Mouse (Mus musculus) ovary, postnatal 36 days (tissue): ENCODE data around the gene Ppara.

Experiments
- DNase-seq: peaks from one replicate; pipeline ENCODE4 v3.0.0; 2022; ENCODE audit warnings: low spot score, mixed read lengths

Ppara gene

DNA sequence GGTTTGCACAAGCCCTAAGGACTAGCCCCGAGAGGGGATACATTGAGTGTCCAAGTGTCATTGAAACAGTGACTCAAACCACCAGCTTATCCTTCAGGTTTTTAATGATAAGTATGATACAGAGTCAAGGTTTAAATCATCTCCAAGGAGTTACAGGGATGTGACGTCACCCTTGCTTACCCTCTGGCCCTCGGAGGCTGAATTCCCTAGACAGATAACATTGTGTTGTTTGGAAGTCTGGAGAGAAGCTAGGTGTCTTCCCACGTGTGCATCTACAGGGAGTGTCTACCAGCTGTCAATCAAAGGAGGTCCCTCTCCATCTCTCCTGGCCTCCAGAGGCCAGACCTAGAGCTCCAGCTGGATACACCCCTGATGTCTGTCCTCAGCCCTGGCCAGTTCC, 72.1 kb downstream of the Ppara start:
- no peak for DNase-seq

DNA sequence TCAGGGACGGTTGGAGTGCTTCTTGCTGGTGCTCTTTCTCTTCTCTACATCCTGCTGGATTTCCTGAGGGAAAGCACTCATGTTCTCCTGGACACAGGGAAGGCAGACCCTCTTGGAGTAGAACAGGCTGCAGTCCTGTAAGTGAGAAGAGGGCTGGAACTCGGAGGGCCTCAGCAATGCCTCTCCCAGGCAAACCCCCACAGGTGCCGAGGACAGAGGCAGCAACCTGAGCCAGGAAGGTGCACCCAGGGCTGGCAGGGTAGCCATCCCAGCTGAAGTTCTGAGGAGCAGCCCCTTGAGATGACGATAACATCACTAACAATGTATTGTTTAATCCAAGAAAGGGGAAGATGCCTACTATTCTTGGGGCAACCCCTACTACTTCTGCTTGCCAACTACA, 72.6 kb downstream of the Ppara start:
- DNase-seq: no peak

DNA sequence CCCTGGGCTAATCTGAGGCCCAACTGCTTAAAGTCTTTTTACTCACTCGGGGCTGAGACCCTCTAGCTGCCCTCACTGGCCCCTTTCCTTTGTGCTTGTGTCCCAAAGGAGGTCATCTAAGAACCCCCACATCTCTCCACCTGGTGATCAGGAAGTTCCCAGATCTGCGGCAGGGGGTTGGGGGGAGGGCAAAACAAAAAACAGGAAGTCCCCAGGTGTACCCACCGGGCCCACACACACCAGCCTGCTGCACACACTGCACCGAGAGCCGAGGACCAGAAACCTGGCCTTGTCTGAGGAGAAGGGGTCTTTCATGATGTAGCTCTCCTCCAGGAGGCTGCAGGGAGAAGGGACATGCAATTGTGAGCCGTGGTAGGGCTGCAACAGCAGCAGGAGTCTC, 73.2 kb downstream of the Ppara start:
- DNase-seq: no peak

DNA sequence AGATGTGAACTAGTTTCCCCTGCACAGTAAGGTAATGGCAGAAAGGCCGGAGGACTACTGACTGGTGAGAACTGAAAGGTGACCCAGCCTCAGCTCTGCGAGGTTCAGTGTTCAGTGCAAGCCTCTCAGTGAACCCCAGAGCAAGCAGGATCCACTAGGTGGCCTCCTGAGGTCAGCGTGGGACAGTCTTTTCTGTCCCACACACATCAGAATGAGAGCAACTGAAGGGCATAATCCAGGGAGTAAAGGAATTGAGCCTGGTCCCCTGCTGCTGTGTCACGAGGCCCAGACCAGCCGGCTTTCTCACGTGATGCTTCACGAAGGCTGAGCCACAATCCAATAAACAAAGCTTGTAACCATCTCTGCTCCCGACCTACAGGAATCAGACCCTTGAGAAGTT, 73.7 kb downstream of the Ppara start:
- no peak for DNase-seq

DNA sequence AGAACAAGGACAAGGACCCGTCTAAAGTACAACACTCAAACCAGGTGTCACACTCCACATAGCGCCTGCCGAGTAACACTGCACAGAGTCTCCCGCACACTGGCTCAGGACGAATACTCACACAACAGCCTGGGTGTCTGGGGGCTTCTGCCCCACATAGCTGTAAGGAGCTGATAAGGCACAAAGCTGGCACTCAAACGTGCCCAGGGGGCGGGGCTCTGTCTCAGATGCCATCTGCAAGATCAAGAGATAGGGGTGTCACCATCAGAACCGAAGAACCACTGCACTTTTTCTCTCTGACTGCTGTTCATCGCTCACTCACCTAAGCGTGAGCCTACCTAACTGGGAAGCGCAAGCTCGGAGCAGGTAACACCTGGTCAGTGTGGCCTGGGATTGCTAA, 74.3 kb downstream of the Ppara start:
- DNase-seq: no peak

DNA sequence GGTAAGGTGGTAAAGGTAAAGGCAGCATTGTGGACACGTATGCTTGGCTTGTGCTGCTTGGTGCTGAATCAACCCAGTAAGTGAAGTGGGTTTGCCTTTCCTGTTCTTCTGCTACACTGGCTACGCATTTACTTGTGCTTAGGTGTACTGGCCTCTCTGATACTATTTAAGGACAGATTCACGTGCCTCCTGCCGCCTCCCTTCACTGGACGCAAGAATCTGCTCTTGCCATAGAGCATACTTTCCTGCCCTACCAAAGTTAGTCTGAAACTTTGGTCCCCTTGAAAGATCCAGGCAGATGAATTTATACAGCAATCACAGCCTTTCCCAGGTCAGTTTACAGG, 75.7 kb downstream of the Ppara start:
- no peak for DNase-seq

DNA sequence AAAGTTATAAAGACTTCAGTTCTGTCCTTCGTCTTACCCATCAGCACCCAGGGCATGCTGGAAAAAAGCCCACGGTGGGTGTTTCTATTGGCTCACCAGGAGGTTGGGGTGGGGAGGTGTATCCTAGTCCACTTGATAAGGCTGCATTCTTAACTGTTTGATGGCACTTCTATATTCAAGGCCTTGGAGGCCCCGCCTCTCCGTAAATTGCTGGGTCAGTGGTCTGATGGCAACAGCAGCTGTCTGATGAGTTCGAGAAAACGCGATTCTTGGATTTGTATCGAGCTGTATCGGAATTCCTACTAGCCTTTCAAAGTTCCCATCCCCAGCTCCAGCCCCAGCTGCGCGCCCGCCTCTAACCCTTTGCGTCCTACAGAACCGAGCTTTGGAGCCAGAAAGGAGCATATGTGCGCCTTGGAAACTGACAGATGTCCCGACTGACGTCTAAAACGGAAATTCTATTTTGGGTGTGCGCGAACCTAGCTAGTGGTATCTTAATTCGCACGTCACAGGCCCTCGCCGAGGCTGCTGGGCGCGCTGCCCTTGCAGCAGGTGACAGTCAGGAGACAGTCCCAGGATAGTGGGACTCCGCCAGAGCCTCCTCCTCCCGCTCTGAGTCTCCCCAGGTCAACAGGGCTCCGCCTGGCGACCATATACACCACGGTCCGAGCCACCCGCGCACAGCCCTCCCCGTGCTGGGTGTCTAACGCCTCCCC, 76.2 kb downstream of the Ppara start:
- DNase-seq: peak; percentile 47

DNA sequence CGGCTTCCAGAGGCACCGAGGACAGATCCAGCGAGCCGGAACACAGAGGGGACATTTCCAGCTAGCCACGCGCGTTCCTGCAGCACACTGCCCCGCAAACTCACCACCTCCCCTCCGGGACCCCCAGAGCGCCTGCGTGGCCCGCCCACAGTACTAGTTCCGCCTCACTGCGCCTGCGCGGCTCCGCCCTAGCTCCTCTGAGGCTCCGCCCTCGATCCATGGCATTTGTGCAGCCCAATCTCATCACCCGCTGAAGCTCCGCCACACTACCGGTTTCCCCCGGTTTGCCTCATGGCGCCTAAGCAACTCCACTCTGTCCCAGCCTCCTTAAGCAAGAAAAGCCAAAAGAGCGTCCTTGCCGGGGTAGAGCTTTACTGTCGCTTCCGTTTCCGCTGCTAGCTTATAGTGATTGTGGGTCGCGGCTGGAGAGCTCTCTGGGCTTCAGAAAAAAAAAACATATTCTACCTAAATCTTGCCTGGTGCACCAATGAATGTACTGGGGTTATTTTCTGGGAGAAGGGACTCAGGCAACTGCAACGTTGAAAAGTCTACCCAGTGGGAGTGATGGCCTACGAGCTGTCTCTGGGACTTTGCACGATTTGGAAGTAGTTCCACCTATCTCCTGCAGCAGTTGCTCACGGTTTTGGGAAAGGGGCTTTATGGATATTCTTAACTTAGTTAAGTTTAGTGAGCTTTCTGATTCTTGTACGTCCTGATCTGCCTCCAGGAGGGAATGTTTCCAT, 76.9 kb downstream of the Ppara start, which contains the start of gene Cdpf1:
TSS of gene Cdpf1 (minus strand) at position 163 of the 743 bp plus-strand sequence.
- DNase-seq: peak; percentile 99

DNA sequence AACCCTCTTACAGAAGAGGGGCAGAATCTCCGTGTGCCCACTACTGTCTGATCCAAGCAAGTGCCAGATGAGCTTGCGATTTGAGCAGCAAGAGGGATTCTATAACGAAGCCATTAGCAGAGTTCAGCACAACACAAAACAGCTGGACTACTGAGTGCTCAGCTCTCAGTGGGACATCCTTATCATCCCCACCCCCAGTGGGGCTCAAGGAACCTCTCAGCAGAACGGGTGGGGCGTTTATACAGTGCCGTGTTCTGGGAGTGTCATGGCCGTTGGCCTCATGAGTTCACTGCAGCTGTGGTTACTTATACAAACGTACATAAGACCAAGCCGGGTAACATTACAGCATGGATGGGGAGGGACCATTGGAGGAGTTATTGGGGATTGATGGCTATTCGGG, 78.6 kb downstream of the Ppara start:
- DNase-seq: no peak

DNA sequence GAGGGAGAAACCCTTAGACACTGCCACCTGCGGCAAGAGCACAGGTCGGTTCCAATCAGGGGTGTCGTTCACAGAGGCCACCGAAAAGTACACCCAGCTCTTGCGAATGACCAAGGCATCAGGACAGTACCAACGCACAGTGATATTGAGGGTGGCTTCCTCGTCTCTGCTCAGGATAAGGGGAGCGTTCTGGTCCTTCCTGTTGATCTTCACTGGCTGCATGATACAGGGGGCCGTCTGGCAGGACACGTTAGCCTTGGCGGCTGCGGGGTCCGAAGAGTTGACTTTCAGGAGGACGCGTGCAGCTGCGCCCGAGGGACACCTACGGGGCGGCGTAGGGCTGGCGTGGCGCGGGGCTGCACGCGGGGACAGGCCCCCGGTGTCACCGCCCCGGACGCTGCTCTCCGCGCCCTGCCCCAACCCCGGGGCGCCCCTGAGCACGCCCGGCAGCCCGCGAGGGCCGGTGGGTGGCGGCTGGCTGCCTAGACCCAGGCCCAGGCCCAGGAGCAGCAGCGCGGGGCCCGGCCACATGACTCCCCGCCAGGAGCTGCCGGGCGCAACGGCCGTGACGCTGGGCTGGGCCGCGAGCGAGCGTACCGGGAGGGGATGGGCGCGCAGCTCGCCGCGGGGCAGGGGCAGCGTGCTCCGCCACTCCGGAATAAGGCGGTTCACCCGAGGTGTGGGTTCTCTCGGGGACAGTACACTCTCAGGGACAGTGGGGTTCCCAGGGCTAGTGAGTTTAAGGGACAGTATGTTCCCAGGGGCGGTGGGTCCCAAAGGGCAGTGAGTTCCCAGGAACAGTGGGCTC, 86.6 kb downstream of the Ppara start, which contains the start of gene Pkdrej:
TSS of gene Pkdrej (minus strand) at position 532 of the 808 bp plus-strand sequence.
- peak; percentile 64 for DNase-seq

DNA sequence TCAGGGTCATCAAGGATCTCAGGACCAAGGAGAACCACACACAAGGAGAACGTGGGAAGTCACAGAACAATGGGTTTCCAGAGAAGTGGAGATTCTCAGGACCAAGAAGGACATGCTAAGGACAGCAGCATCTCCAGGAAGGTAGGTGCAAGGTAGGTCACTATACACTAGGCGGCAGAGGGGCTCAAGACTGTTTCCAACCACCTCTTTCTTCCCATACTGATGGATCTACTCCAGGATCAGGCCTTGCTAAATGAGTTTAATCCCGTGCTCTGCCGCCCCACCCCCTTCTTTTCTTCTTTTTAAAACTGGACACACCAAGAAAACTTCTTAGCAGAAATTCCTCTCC, 87.2 kb downstream of the Ppara start:
- DNase-seq: no peak

DNA sequence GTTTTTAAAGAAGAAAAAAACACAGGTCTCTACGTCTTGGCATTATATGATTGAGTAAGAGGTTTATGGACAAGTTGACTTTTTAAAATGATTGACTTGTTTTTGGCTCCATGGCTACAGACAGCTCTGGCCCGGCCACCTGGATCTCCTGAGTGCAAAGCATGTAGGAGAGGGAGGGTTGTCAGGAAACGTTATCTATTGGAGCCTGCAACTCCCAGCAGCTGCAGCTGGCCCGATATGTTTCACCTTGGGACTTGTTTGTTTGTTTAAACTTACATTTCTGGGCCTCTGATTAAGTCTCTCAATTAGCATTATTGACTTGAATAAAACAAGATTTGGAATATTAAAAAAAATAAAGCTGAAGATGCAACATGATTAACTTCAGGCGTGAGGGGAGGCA, 91.9 kb downstream of the Ppara start:
- no peak for DNase-seq

DNA sequence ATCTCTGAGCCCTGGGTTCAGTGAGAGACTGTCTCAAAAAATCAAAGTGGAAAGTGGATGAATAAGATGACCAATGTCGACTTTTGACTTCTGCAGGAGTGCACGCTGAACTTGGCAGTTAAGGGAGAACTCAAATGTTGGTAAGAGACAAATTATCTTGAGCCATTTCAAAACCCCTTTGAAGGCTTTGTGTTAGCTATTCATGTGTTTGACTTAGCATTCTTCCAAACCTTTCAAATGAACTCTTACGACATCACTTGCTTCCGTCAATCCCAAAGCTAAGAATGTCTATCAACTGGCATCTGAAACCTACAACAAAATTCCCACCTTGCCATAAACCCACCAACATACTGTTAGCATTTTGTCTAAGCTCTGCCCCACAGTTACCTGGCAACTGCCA, 93.3 kb downstream of the Ppara start:
- no peak for DNase-seq

DNA sequence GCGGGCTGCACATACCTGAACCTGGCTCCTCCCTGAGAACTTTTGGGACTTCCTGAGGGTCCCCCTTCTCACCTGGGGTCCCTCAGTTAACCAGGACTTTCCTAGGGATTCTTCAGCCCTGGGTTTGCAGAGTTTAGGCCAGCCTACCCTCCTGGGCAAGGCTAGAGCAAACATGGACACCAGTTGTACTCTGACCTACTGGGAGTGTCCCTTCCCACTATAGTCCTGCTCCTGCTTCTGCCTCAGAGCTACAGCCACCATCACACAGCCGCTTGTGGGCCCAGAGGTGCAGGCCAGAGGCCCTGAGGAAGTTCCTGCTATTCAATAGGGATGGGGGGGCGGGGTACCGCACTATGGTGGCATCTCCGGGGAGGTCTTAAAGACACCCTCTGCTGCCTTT, 94.7 kb downstream of the Ppara start:
- no peak for DNase-seq

DNA sequence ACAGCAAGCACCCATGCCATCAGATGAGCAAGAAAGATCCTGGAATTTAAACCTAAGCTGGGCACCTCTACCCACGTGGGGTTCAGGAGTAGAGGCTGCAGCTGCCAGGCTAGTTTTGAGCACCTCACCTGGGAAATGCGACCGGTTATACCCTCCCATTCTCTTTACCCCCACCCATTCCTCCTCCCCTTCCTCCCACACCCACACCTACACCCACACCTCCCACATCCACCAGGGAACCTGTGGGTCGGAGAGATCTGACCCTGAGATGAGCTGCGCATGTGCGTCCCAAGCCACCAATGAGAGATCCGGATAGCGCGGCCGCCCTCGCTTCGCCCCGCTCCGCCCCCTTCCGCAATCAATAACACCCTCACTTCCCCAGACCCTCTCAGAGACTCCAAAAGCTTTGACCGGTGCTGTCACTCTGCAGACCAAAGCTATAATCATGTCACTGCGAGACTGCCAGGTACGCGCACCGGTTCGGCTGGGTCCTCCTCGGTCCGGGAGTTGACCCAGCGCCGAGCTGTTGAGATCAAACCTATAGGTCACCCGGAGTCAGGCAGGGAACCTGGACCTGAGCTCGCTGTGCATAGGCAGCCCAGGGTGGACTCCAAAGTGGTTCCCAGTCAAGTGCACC, 97.3 kb downstream of the Ppara start, which contains the start of gene Ttc38:
TSS of gene Ttc38 (plus strand) at position 353 of the 637 bp plus-strand sequence.
- DNase-seq: peak; percentile 79

DNA sequence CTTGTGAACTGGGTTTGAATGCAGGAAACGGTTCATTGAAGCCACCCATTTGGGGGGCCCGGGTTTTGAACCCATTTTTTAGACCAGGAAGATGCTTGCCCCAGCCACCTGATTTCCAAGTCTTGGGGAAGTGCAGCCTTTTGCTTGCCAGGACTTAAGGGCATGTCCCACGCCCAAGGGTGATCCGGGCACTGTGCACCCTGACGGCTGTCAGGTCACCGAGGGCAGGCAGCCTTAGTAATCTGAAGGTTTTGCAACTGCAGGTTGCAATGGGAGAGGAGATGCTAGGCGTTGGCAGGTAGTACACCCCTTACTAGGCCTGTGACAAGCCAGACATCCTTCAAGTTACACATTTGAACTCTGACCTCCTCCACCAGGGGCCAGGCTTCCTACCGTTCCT, 97.8 kb downstream of the Ppara start:
- no peak for DNase-seq

DNA sequence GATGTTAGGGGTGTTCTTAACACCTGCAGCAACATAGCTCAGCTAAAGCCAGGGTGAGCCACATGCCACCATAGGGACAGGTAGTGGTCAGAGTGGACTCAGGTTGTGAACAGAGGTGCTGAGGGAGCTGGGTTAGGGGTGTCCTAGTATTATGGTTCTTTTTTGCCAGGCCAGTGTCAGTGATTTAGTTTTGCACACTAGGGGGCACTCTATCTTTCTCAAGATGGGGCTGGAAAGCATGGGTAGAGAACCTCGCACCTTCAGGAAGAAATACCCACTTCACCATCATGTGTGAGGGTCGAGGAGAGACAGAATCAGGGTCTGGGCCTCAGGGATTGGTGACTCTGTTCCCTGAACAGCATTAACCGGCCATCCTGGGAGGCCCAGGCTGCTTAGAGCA, 100.6 kb downstream of the Ppara start:
- no peak for DNase-seq

DNA sequence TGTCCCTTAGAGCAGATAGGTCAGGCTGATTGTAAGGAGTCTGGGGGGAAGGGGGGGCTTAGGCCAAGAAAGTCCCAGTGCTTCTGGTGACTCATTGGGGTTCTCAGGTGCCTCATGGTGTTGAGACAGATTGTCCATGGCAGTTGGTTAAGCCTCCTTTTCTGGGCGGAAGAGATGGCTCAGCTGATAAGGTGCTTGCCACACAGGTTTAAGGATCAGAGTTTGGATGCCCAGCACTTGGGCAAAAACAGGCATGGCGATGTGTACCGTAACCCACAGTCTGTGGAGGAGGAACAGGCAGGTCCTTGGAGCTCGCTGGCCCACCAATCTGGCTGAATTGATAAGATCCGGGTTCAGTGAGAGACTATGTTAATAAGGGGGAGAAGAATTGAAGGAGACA, 102.1 kb downstream of the Ppara start:
- no peak for DNase-seq

DNA sequence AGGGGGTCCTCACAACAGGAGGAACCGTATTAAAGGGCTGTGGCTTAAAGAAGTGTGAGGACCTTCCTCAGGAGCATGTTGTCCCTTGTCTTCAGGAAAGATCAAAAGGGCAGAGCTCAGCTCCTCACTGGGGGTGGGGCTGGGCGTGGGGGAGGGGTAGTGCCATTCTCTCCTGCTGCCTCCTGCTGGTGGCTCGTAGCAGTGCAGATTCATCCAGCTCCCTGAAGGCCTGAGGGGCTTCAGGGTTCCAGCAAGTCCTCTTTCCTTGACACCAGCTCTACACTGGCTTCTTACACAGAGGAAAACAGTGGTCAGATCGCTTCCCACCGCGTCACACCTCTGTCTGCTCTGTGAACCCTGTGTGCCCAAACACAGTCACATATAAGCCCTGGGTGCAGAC, 106.2 kb downstream of the Ppara start:
- no peak for DNase-seq

DNA sequence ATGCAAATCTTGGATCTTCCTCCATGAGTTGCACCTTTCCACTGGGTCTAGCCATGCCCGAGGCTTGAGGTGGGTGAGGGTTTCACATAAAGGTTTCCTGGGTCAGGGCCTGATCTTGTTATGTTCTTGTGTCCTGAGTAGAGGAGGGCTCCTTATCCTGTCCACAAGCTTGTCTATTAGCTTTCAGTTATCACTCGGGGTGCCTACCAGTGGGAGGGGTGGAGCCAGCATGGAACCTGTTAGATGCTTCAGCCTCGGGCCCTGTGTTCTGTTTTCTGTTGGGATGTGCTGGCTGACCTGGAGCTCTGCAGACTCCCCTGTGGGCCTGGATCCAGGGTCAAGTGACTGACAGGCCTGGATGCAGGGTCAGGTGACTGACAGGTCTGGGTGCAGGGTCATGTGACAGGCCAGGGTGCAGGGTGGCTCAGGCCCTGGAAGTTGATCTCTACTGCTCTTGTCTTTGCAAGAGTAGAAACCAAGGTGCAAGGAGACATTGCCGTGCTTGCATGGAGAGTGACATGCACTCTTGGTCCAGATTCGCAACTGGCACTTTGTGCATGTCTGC, 107.1 kb downstream of the Ppara start:
- DNase-seq: no peak

DNA sequence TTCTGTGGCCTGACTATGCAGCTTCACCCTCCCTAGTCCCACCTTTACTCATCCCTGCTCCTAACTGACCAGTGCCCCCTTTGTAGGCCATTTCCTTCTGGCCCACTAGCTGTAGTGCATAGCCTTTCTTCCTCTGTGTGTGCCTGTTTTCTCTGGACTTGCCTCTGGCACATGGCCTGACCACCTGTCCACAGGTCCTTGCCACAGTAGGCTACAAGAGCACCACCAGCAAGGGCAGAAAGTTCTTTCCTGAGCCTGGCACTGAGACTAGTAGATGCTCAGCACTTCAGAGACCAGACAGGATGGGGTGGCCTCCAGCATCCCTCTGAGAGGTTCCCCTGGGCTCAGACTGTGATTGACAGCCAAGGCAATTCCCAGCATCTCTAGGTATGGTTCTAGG, 110.3 kb downstream of the Ppara start:
- no peak for DNase-seq
